Mouse (Mus musculus): ENCODE measurements around the gene Naa38.

GRCm38 (mm10) chr11:69403691-69404594, 8.7 kb downstream of the Naa38 start:
- TF ChIP-seq CTCF (IDR thresholded peaks at IDR 0.05; ENCODE audit: extremely low read depth, insufficient read depth, insufficient read length, insufficient replicate concordance) (no peak), POLR2A (IDR thresholded peaks at IDR 0.05; ENCODE audit: low read depth, low read length) (no peak)

All from spleen, adult 2 months (tissue).